Mouse (Mus musculus) ES-CJ7 (cell line): ENCODE measurements at regions not wholly inside any gene's neighbourhood (a gene's known extent, or its start where the extent isn't known, plus 50 kb on each side); places are given as distances from the start of the nearest gene placed in this dataset.

Experiments used
- DNase-seq: peaks from one replicate; pipeline ENCODE4 v3.0.0; 2011; ENCODE audit warnings: low read depth, low spot score

DNA sequence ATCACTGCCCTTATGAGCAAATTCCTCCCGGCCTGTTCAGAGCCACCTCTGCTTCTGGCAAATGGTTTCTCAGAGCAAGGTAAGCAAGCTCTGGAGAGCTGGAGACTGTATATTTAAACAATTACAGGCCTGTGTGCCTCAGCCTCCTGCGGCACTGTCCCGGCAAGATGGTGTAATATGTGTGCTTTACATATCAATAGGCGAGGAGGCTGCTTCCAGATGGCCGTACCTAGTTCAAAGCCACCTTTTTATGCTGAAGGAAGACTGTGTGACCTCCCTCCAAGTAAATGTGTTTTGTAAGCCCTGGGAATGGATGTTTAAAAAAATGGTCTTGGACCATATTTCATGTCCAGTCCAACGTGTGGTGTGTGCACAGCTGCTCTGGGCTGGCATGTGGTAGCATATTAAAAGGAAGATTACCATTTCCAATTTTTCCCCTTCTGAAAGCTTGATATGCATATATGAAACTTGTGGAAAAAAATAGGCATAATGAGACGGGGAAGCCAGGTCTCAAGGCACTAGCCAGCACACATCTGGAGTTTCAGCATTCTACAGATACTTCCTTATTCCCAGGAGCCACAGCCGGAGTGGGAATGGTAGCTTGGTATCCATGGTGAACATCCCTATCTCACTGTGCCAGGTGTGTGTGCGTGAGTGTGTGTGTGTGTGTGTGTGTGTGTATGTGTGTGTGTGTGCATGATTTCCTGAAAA is 717.6 kb upstream of the Car8 start:
- DNase-seq, result peak; percentile 40

DNA sequence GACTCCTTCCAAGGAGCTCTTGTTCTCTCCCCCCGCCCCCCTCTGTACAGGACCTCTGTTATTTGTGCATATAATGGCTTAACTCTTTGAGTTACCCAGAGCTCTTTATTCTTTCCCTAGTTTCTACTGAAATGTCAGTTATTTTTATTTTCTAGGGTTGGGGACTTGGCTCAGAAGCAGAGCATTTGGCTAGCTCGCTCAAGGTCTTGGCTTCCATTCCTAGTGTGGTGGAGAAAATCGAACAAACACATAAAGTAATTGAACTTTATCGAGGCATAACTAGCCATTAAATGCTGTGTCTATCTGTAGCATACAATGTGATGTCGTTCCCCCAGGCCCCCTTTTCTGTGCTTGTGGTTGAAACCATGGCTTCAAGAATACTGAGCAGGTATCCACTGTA is 716.5 kb upstream of the Car8 start:
- no peak for DNase-seq

DNA sequence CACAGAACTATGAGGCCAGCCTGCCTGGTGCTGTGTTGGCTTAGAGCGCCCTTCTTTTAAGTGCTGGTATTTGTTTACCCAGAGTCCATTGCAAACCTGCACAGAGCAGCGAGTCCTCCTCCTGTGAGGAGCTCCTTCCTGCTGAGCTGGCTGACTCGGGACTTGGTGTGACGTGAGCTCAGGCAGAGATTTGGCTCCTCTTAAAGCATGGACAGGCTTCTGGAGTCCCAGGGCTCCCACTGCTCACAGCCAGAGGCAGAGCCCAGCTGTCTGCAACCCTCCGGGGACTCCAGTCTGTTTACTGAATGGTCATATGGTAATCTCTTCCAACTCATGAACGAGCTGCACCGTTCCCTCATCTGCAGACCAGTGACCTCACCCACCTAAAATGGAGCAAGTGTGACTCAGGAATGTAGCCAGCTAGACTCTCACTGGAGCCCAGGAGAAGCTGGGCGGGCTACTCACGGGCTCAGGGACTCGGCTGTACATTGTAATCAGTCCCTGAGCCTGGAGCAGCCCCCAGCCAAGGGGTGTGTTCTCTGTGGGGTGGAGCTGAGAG is 715.6 kb upstream of the Car8 start:
- DNase-seq, result peak; percentile 12

DNA sequence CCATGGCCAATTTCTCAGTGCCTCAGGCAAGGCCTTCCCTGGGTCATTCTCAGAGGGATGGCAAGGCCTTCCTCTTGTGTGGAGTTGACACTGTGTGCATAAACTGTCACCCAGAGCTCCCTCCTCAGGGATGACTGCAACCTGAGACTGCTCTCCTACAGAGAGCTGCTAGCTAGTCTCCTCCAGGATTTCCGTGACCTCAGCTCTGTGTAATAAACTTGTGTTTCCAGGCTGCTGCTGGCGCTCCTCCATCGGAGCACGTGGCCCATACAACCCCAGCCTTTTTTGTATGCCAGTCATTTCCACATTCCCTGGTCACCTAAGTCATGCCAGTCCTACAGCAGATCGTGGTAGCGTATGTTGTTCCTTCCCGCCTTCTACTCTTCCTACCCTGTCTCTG is 714.3 kb upstream of the Car8 start:
- DNase-seq, result no peak

DNA sequence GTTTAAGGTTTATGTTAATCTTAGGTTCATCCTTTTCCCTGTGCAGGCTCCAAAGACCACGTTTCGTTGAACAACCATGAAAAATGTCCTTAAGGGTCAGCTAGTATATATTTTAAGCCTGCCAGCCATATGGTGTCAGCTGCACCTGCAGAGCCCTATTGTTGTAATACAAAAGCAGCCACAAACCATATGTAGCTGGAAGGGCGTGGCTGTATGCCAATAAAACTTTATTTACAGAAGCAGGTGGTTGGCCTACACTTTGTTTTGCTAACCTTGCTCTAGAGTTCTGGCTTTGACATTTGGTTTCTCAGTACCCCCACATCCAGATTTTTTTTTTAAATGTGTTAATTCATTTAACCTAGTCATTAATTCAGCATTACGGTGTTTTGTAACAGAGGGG is 711.1 kb upstream of the Car8 start:
- DNase-seq, result no peak

DNA sequence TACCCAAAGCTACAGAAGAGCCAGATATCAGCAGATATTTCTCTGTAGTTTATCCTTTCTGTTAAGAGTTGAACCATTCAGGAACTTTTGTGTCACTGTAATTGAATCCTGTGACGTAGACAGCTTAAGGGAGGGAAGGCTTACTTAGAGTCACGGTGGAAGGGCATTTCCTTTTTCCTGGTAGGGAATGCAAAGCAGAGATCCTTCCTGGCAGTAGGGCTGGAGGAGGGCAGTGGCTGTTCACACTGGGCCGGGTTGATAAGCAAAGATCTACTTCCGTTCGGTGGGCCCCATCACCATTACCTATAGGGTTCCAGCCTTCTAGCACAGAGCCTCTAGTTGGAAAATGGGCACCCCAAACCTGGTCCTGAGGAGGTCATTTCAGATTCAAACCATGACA is 710.7 kb upstream of the Car8 start:
- no peak for DNase-seq

DNA sequence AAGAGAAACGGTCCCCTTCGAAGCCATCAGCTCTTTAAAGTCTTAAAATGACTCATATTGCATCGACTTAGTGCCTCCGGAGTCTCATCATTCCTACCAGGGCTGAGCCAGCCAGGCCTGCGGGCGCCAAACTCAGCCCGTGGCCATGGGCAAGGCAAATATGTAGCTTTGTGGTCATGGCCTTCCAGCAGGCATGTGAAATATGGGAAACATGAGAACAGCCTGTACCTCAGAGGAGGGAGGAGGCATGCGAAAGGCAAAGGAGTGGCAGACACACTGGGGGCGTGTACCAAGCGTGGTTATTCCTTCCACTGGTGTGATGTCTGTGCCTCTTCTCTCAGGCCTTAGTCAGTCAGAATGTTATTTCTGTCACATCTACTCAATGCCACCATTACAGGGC is 706.3 kb upstream of the Car8 start:
- DNase-seq, result no peak

DNA sequence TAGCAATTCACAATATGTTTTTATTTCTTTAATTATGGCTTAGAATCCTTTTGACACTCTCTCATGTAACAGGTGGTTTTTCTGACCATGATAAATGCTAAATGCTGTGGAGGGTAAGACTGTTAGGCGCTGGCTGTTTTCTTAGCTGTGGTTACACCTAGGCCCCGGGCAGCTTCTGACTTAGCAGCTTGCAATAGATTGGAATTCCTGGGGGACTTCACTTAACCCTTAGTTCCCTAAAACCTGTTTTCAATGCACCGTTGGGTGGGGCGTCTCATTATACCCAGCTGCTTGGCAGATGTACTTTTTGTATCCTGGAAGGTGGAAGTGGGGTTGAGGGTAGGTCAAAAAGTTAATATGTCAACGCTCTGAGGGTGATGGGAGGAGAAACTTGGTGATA is 704.2 kb upstream of the Car8 start:
- no peak for DNase-seq

DNA sequence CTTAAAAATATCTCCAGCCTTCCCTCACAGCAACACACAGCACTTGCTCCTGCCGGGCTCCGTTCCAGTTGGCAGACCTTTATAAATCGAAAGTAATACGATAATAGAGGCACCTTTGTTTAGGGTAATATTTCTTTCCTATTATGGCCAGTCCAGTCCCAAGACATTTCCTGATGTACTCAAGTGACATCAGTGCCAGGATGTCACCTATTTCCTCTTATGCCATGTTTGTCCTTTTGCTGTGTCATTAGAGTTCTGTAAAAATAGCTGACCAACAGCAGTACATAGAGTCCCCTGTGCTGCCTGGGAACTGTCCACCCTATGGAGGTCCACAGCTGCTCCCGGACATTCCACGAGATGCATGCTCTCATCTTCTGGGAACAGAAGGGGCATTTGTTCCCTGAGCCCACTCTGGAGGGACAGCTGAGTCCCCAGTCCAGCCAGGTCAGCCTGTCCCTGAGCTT is 700.1 kb upstream of the Car8 start:
- DNase-seq, result no peak

DNA sequence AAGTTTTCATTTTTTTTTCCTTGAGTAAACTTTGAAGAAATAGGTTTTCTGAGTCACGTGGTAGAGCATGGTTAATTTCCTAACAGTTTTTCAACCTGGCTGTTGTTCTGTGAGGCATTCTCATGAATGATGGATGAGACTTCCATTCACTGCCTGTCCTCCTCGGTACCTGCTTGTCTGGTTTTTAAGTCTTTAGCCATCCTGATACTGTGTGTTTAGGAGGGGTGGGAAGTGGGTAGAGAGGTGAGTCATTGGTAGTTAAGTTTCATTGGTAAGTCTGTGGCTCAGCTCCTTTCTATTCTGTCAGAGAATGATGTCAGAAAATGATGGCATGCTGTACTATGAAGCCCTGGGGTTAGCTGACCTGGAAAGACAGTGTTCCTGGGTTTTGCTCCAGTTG is 697.1 kb upstream of the Car8 start:
- DNase-seq, result no peak

DNA sequence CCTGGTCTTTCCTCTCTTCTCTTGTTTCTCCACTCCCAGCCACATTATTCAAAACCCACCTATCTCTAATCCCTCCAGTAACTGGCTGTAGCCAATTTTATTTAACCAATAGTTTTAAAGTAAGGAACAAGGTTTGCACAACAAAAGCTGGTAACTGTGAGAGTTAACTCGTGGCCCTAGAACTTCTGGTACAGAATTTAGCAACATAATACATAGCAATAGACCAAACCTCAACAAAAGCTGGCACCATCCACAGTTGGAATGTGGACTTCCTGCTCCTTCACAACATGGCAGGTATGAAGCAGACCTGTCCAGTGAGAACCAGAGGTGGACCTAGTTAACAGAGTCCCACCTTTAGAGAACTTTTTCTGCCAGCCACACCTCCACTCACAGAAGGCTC is 695.7 kb upstream of the Car8 start:
- peak; percentile 63 for DNase-seq

DNA sequence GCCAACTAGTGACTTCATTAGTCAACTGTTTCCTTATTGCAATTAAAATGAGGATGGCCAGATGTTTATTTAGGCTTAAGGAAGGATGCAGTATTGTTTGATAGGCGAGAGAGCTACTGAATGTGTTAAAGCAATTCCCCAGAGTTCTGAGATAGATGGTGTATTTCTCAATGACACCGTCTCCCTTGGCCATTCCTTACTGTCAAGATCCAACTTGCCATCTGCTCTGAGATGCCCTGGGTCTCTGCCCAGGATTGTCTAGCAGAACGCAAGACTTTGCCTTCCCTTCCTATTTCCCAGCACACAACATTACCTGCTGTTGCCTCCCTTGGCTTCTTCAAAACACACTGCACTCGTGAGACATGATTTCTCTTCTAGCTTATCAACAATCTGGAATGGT is 690.5 kb upstream of the Car8 start:
- no peak for DNase-seq

DNA sequence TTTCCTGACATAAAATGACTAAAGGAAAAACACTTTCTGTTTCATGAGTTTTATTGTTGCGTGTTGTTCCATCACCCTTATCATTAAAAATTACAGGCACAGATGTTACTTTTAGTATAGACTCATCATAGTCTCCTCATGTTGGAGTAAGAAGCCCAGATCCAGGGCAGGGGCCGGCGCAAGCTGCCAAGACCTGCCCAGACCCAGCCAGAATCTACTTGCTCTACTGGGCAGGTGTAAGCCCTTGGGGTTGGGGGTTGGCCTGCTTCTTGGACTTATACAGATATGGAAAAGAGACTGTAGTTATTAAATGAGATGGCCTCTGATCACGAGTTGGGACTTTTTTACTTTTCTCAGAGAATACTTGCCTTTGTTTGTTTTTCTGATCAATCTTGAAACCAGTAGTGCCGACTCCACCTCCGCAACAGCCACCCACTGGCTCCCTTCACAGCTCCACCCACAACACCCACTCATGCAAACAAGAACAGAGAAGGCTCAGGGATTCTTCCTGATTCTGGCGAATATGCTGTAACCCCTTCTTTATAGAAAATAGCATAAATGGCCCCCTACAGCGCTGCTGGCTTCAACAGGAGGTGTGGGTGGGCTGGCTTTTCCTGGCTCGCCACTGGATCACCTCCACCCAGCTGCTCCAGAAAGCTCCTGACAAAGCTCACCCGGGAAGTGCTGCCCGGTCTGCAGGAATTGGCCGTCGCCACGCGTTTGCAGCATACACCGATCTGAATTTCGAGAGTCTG is 689.9 kb upstream of the Car8 start:
- DNase-seq, result no peak

DNA sequence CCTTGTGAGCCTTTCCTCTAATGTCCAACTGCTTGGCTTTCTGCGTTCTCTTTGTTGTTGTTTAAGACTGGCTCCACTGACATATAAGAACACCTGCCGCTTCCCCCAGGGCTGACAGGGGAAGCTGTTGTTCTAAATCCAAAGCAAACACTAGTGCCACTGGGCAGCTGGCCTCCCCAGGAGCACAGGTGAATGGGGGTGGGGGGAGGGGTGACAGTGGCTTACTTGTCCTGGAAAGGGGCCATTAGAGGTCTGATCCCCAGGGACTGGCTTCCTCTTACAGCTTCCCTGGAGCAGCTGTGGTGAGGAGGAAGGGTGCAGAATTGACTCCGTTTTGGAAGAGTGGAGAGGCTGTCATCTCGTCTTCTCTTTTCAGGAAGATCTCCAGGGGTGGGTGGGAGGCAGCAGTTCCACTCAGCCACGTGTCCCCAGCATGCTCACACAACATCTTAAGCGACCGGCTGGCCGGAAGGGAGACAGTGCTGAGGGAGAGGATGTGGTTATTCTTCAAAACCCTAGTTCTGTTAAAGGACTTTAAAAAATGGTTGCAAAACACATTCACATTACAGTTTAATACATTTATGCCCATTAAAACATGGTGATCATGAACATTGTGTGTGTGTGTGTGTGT is 688.5 kb upstream of the Car8 start:
- no peak for DNase-seq

DNA sequence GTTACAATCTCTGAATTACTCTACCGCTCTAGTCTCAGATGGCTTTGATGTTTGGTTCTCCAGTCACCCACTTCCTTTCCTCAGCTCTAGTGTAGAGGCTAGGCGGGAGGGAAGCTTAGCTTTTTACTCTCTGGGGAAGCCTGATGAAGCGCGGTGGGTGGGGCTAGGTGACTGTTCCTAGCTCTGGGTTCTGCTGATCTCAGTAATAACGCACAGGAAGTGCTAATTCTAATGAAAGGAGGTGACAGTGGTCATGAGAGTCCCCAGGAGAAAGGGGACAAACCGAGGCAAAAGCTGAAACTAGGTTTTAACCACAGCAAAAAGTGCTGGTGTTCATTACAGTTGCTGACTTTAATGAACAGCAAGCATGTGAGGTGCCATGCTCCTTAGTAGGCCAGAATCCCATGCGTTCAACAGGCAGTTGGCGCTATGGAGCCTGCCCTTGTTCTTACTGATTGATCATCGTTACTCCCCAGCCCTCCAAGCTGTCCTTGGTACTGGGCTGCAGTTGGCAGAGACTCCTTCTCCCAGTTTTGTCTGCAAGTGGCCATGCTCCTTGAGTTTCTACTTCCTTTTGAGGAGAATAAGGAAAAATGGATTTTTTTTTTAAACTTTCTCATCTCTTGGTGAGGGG is 687.9 kb upstream of the Car8 start:
- no peak for DNase-seq

DNA sequence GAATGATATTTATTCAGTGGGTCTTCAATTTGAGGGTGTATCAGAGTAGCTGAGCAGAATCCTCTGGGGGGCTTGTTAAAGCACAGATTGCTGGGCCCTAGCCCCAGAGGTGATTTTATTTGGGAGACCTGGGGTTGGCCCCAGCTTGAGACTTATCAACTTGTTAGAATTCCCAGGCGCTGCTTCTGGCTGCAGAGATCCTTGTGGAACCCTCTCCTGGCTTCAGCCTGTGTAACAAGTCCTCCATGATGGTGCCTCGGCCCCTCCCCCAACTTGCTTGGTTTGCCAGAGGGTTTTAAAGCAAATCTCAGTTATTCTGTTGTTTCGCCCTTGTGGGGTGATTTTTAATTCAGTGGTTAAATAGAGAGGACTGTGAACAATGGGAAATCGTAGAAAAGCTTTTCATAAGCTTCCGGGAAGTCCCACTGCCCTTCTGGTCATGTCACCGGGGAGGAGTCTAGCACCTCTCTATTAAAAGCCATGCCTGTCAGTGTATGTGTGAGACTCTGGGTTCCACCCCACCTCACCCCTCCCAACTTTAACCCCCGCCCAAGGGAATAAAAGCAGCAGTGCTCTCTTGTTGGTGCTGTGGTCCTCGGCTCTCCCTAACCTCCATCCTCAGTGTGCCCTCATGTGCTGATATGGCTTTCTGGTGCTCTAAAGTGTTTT is 684.0 kb upstream of the Car8 start:
- no peak for DNase-seq

DNA sequence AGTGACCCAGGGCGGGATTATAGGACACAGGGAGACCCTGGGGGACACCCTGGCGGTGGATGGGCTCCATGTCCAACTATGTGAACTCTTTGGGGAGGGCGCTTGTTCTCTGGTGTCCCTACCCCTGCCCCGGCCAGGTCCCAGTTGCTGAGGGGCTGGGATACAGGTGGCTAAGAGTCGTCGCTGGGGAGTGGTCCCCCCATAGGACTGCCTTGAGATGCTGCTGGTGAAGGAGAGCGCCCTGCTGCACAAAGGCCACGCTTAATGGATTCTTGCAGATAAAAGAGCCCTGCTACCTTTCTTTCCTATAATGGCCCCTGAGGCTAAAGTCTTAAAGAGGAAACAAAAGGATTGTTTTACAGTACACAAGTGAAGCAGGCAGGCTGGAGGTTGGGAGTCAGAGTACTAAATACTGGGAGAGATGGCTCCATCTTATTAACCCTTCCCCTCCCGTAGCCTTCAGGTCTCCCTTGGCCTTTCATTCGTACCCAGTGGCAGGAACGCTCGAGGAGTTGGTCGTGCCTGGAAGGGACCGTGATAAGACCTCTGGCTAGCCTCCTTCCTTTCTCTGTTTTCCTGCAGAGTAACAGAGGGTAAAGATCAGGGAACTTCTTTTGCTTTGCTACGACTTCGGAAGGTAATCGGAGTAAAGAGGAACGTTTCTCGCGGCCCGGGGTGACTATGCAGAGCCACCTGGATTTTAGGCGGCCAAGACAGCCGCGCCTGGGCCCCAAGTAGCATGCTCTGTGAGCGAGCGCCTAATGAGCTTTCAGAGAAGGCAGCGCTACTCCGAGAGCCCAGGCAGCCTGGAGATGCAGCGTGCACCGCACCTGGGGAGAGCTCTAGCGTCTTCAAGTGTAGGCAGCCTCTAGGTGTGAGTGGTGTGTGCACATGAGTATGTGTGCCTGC is 682.9 kb upstream of the Car8 start:
- DNase-seq, result peak; percentile 44

DNA sequence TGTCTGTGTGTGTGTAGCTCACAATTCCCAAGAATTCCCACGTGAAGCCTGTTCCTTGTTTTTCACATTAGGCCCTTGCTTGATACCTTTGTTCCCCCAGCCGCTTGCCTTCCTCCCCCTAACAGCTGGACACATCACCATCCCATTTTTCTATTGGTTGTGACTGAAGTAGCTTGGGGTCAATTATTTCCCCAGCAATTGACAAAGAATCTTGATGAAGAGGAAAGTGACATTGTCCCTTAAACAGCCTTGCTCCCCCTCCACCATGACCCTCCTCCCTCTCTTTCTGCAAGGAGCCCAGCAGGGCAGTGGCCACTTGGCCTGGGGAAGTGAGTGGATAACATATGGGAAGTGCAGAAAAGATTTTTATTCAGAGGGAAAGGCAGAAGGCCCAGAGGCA is 681.5 kb upstream of the Car8 start:
- DNase-seq, result no peak

DNA sequence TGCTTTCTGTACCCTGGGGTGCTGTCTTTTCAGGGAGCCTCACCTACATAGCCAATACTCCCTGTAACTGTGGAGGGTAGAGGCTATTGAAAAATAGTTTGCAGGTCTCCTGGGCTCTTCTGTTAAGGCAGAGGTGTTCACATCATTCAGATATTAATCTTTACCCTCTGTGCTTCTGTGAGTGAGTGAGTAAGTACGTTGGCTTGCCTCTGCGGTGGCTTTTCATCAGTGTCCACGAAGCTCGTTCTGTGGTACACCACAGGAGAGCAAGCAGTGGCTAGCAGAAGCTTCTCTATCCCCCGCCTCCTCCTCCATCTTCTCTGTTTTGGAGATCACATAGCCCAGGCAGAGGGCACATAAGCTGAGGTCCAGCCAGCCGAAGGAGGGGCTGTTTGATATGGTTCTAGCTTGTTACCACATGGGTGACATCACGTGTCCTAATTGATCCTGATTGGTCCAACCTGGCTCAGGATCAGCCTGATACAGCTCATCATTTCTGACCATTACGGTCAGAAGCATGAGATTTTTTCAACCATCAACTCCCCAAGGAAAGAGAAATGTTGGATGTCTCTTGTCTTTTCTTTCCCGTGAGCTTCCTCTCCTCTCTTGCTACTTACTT is 680.6 kb upstream of the Car8 start:
- no peak for DNase-seq
